Mouse (Mus musculus) lung, adult 2 months (tissue): ENCODE measurements around the gene Ndufaf2. TPM values are rescaled to one million over a fixed set of nuclear protein-coding genes. Genes with fewer than 3 reads are reported as not detected.

Source experiments
- DNase-seq: peaks from one replicate; pipeline ENCODE4 v3.0.0; 2022
- H3K4me1 ChIP-seq: fragments of 200-500 bp; 2 replicates; pipeline ENCODE4 v1.6.1; 2011; ENCODE audit warnings: low read length; ENCODE audit not compliant: control insufficient read depth, insufficient read depth
- H3K4me3 ChIP-seq: fragments of 200-500 bp; replicated peaks from 2 replicates; pipeline ENCODE3; 2011; ENCODE audit warnings: low read depth, mild to moderate bottlenecking, control low read depth, low read length; ENCODE audit errors: extremely low read depth
- CTCF ChIP-seq: fragments of 200-500 bp; IDR thresholded peaks from 2 replicates; pipeline ENCODE4 v1.5.1; 2011; ENCODE audit warnings: mild to moderate bottlenecking, low read length, control low read depth; ENCODE audit not compliant: insufficient read depth
- POLR2A ChIP-seq: fragments of 200-500 bp; IDR thresholded peaks from 2 replicates; pipeline ENCODE4 v1.6.1; 2011; ENCODE audit warnings: low read depth, mild to moderate bottlenecking, control low read depth, low read length, borderline replicate concordance; ENCODE audit errors: extremely low read depth
- WGBS: fragments of 180-500 bp; shearing (Covaris S2); methylation state at CpG from one replicate; pipeline ENCODE4 v1.1.7; 2018; 5-methylcytosine and 5-hydroxymethylcytosine counted together
- polyA plus RNA-seq: library from polyadenylated mRNA; depleted of rRNA; stranded (reverse); fragments of >200 nt; gene quantifications from 2 replicates; pipeline ENCODE4 v1.2.3, GENCODE M21; 2012

The Ndufaf2 gene
- polyA plus RNA-seq, 1 experiment: 7.1 TPM

- WGBS: 88% methylated on average over 6 of the region's 6 CpGs
- H3K4me1 ChIP-seq: no peaks in the 10 kb centered on the region
- no peak overlapping the region for H3K4me3 ChIP-seq
- DNase-seq: no peak
- TF ChIP-seq CTCF (no peak), POLR2A (no peak)
These were observed 47.5 kb downstream of the Ndufaf2 start for GRCm38 (mm10) chr13:108110929-108111328.

GRCm38 (mm10) chr13:108100700-108101099 lies 57.7 kb downstream of the Ndufaf2 start:
- TF ChIP-seq POLR2A (no peak), CTCF (no peak)
- DNase-seq: no peak
- H3K4me3 ChIP-seq: no peak overlapping the region
- 34% methylated on average over 2 of the region's 2 CpGs for WGBS
- no peaks in the 10 kb centered on the region; the same call in 1 of the 2 replicates for H3K4me1 ChIP-seq

- TF ChIP-seq CTCF: no peak
- no peak for DNase-seq
- H3K4me3 ChIP-seq: no peak overlapping the region
- 55% methylated on average over 7 of the region's 7 CpGs for WGBS
- no peaks in the 10 kb centered on the region; the same call in 1 of the 2 replicates for H3K4me1 ChIP-seq
These were observed 62.0 kb downstream of the Ndufaf2 start for GRCm38 (mm10) chr13:108096446-108096845.

- H3K4me3 ChIP-seq: no peak overlapping the region
- H3K4me1 ChIP-seq: no peaks in the 10 kb centered on the region; the same call in 1 of the 2 replicates
- no peak for TF ChIP-seq POLR2A
- no peak for TF ChIP-seq CTCF
- no peak for DNase-seq
- WGBS: 55% methylated on average over 7 of the region's 7 CpGs
These were observed 62.8 kb downstream of the Ndufaf2 start for GRCm38 (mm10) chr13:108095617-108096016.

GRCm38 (mm10) chr13:108094681-108095080 lies 63.7 kb downstream of the Ndufaf2 start:
- WGBS: 89% methylated on average over 5 of the region's 5 CpGs
- DNase-seq: no peak
- H3K4me1 ChIP-seq: no peaks in the 10 kb centered on the region; the same call in 1 of the 2 replicates
- TF ChIP-seq CTCF: no peak
- no peak for TF ChIP-seq POLR2A
- H3K4me3 ChIP-seq: no peak overlapping the region

- no peaks in the 10 kb centered on the region; the same call in 1 of the 2 replicates for H3K4me1 ChIP-seq
- 94% methylated on average over 7 of the region's 7 CpGs for WGBS
- TF ChIP-seq POLR2A (no peak), CTCF (no peak)
- DNase-seq: no peak
- no peak overlapping the region for H3K4me3 ChIP-seq
These were observed 66.1 kb downstream of the Ndufaf2 start for GRCm38 (mm10) chr13:108092290-108092689.

- no peak for DNase-seq
- Histone ChIP-seq H3K4me1 (no peaks in the 10 kb centered on the region), H3K4me3 (no peak overlapping the region)
- WGBS: 70% methylated on average over 4 of the region's 4 CpGs
- TF ChIP-seq CTCF (no peak), POLR2A (no peak)
These were observed 71.7 kb downstream of the Ndufaf2 start for GRCm38 (mm10) chr13:108086724-108087123.

GRCm38 (mm10) chr13:108086036-108086435 lies 72.4 kb downstream of the Ndufaf2 start:
- Histone ChIP-seq H3K4me1 (no peaks in the 10 kb centered on the region), H3K4me3 (no peak overlapping the region)
- 86% methylated on average over 5 of the region's 5 CpGs for WGBS
- no peak for DNase-seq
- TF ChIP-seq CTCF: no peak

GRCm38 (mm10) chr13:108084086-108084485 lies 74.3 kb downstream of the Ndufaf2 start:
- no peak overlapping the region for H3K4me3 ChIP-seq
- H3K4me1 ChIP-seq: no peaks in the 10 kb centered on the region
- WGBS: 90% methylated on average over 4 of the region's 4 CpGs
- DNase-seq: no peak
- TF ChIP-seq POLR2A (no peak), CTCF (no peak)

GRCm38 (mm10) chr13:108077901-108078300 lies 80.5 kb downstream of the Ndufaf2 start:
- no peak overlapping the region for H3K4me3 ChIP-seq
- no peaks in the 10 kb centered on the region for H3K4me1 ChIP-seq
- 83% methylated on average over 4 of the region's 4 CpGs for WGBS
- no peak for TF ChIP-seq POLR2A
- no peak for TF ChIP-seq CTCF
- no peak for DNase-seq
